Mouse (Mus musculus) erythroid progenitor cell, adult 5-6 weeks (primary cell): Measurements from ENCODE around the gene Raver1. TPM values are rescaled to one million over a fixed set of nuclear protein-coding genes. Genes with fewer than 3 reads are reported as not detected.
A peak's percentile ranks its signal among the peaks of the same experiment; 100 is the strongest.
"Not testable (repeated sequence)": the region's sequence is repeated elsewhere in the genome, so short reads cannot be mapped to it uniquely, and the experiment has no call there.

Experiments used
- ATAC-seq: replicated peaks from 2 replicates; pipeline ENCODE4 v1.8.0; 2016; ENCODE audit warnings: moderate number of reproducible peaks, mild to moderate bottlenecking, moderate TSS enrichment, inconsistent platforms; ENCODE audit not compliant: poor library complexity, low FRiP score, severe bottlenecking
- total RNA-seq, 2 experiments: library from RNA; stranded (forward) in 1 of 2; stranded (reverse) in 1 of 2; fragments of 150-400 nt in 1 of 2; fragments of 186-747, 209-891 nt in 1 of 2; gene quantifications; 2 replicates each; pipeline versions ENCODE4 v1.2.3 to v1.2.4; 2015 to 2017; ENCODE audit warnings: low replicate concordance in 2 of 2

Raver1 gene
- total RNA-seq, 2 experiments from 2014 or later, result 18.4 to 32.5 TPM

DNA sequence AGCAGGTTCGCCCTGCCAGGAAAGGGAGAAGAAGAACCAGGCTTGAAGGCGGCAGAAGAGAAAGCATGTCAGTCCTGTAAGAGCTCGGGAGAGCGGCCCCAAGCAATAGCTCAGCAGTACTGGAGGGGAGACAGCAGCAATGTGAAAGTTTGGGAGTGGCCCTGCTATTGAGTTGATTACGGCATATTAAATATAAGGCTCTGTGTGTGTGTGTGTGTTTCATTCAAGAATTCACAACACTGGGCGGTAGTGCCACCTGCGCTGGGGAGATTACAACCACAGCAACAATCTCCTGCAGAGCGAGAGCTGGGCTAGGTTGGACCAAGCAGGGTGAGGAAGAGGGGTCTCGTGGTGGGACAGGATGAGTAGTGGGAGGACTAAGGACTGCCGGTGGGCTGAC, 40.2 kb downstream of the Raver1 start:
- peak; percentile 80 for ATAC-seq

DNA sequence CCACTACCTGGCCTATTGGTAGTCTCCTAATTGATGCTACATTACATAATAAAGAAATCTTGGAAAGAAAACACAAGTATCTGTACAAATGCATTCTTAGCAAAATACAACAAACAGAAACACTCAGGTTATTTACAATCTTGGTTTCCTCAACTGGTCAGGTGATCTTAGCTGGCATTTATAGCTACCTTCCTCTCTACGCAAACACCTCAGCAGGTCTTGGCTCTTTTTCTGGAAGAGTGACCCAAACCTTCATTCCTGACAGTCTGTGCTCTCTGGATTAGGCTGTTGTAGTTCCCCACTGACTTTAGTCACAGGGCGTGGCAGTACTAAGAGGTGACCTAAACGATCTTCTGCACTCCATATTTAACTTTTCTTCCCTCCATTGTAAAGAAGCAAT, 46.6 kb downstream of the Raver1 start:
- no peak for ATAC-seq

DNA sequence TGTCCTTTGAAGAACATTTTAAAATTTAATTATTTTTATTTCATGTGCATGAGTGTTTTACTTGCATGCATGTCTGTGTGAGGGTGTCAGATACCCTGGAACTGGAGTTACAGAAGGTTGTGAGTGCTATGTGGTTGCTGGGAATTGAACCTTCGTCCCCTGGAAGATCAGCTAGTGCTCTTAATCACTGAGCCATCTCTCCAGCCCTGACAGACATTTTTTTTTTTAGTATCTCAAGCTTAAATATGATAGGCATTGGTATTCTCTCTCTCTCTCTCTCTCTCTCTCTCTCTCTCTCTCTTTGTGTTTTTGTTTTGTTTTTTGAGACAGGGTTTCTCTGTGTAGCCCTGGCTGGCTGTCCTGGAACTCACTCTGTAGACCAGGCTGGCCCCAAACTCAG, 47.0 kb downstream of the Raver1 start:
- not testable (repeated sequence) for ATAC-seq

DNA sequence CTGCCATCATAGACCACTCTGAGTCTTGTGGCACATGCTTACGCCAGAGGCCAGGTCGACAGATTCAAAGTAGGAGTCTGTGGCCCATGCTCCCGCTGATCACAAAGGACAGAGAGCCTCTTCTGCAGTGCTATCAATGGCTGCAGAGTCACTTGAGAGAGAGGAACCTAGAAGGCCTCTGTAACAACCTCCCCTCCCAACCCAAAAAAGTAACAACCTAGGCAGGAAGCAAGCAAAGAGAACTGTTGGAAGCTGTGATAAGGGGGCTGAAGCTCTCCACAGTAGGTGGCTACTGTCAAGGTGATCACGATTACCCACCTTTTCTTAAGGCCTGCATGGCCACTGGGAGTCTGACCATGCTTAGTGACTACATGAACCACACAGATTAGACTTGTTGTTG, 48.2 kb downstream of the Raver1 start:
- no peak for ATAC-seq

DNA sequence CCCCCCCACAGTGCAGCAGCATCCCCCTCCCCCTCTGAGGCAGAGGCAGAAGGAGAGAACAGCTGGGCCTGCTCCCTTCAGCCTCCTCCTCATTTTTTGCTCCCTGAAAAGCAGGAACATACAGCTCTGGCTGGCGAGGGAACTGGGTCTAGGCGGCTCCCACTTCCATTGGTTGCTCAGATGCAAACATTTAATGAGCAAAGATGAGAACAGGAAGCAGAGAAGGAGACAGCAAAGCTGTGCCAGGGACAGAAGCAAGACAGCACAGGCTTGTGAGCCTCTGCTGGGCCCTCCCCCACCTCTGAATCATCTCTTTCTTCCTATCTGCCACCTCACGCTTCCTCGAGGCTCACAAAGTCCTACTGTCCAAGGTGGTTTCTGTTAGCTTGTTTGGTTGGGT, 50.5 kb downstream of the Raver1 start:
- no peak for ATAC-seq

DNA sequence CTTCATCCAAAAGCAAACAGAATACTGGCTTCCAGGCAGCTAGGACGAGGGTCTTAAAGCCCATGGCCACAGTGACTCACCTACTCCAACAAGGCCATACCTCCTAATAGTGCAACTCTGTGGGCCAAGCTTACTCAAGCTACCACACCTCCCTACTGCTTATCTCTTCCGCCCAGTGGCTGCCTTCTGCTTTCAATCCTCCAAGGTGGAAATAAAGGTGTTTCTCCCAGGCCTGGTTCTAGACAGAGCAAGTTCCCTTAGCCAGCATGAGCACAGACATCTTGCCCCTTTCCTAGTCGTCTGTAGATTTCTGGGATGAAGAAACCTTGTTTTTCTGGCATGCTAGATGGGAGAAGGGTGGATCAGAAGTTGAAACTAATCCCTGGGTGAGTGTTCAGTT, 52.0 kb downstream of the Raver1 start:
- peak; percentile 88 for ATAC-seq

DNA sequence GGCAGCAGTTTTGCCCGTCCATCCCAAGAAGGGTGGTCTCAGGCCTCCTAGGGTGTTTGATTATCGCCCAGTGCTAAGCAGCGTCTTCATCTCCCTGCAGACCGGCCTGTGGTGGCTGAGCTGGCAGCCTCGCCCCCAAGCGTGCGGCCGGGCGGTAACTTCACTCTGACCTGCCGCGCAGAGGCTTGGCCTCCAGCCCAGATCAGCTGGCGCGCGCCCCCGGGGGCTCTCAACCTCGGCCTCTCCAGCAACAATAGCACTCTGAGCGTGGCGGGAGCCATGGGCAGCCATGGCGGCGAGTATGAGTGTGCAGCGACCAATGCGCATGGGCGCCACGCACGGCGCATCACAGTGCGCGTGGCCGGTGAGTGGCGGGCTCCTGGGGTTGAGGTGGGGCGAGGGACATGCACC, 54.3 kb downstream of the Raver1 start:
- no peak for ATAC-seq

DNA sequence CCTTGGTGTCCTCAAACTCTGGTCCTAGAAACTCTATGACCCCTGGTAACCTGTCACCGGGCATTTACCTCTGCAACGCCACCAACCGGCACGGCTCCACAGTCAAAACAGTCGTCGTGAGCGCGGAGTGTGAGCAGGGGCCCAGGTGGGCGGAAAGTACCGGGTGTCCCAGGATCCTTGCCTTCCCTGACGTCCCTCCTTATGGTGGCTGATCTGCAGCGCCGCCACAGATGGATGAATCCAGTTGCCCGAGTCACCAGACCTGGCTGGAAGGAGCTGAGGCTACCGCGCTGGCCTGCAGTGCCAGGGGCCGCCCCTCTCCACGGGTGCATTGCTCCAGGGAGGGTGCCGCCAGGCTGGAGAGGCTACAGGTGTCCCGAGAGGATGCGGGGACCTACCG, 55.1 kb downstream of the Raver1 start:
- ATAC-seq, result no peak

DNA sequence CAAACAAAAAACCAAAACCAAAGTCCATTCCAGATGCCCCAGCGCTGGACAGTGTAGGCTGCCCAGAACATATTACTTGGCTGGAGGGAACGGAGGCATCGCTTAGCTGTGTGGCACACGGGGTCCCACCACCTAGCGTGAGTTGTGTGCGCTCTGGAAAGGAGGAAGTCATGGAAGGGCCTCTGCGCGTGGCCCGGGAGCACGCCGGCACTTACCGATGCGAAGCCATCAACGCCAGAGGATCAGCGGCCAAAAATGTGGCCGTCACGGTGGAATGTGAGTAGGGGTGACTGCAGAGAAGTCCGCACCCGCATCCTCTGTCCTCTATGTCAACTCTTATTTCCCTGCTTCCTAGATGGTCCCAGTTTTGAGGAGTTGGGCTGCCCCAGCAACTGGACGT, 55.6 kb downstream of the Raver1 start:
- no peak for ATAC-seq

DNA sequence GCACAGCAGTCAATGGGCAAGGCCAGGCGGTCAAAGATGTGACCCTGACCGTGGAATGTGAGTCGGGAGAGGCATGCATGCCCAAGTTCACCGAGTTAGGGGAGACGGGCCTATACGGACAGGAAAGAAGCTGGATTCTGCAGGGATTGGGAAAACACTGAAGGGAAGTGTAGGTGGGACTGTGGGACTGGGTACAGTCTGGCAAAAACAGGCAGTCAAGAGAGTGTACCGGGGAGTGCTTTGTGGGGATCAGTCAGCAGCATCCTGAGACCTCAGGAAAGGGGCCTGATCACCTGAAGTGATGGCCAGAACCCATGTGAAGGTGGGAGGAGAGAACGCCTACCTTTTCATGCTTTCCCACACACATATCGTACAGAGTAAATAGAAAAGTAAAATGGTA, 56.2 kb downstream of the Raver1 start:
- no peak for ATAC-seq

DNA sequence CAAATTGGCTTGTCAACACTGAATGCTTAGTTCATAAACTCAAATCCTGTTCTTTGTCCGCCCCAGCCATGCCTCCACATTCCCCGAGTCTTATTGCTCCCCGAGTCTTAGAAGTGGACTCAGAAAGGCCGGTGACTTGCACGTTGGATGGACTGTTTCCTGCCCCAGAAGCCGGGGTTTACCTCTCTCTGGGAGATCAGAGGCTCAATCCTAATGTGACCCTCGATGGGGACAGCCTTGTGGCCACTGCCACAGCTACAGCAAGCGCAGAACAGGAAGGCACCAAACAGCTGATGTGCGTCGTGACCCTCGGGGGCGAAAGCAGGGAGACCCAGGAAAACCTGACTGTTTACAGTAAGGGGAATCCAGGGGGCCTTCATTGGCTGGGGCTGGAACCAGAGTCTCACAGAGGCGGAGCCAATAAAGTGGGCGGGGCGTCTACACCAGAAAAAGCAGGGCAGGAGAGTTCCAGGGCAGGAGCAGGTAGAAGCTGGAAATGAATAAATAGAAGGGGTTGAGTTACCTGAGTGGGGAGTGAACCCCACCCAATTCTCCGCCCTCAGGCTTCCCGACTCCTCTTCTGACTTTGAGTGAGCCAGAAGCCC, 57.2 kb downstream of the Raver1 start:
- no peak for ATAC-seq

DNA sequence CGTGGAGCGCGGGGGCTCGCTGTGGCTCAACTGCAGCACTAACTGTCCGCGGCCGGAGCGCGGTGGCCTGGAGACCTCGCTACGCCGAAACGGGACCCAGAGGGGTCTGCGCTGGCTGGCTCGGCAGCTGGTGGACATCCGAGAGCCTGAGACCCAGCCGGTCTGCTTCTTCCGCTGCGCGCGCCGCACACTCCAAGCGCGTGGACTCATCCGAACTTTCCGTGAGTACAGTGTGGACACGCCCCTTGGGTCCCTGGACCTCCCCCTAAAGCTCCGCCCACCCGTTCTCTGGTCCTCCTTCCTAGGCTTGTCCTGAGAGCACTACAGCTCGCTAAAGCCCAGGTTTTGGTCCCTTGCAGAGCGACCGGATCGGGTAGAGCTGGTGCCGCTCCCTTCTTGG, 58.7 kb downstream of the Raver1 start:
- peak; percentile 44 for ATAC-seq

DNA sequence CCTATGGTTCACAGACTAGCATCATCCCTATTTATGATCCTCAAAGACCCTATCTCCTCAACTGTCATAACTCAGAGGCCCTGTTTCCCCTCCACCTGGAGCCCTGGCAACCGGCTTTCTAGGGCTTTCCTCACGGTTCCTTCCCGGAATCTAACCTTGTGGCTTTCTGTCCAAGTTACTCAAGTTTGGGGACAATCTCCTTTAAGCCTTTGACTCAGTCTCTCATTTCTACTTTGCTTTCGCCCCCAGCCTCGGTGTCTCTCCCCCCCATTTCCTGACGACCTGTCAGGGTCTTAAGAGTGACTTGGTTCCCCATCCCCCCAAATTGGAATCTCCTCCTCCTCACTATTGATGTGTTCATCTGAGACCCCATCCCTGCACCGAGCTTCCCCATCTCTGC, 59.3 kb downstream of the Raver1 start:
- no peak for ATAC-seq

DNA sequence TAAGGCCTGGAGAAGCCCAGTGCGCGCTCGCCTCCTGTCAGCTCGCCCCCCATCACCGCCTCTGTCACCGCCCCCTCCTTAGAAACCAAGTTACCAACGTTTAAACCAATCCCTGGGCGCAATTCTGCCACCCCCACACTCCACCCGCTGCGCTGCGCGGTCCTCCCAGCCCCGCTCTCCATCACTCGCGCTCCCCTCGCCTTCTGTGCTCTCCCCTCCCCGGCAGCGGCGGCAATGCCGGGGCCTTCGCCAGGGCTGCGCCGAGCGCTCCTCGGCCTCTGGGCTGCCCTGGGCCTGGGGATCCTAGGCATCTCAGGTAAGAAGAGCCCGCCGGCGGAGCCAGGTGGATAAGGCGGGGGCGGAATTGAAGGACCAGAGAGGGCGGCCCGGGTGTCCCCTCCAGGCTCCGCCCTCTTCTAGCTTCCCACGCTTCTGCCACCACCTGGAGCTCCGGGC, 59.9 kb downstream of the Raver1 start, which contains the start of gene Icam5:
TSS of gene Icam5 (plus strand) at position 178 of the 456 bp plus-strand sequence.
- ATAC-seq, result no peak

DNA sequence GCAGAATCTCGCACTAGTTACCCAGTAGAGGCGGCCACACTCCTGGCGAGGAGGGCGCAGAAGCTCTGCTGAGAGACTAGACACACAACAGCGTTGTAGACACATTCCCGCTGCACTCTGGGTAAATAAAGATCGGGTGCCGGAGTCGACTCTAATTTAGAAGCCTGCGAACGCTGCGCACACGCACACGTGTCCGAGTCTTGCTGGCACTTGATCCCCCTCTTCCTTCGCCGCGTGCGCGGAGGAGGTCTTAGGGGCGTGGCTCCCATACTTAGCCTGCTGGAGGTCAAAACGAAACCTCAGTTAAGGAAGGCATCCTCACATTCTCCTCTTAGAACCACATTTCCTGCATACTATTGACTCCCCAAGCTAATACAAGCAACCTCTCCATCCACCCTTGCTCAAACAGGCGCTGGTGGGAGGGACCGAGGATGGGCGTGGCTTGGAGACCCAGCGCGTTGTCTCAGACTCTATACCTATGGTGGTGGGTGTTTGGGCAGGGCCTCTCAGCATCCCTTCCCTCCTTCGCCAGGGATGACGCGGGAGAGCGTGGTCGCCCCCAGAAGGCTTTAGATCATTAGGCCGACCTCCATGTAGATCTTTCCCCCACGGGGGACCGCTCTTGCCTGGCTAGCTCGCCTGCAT, 60.4 kb downstream of the Raver1 start:
- ATAC-seq, result peak; percentile 5; the same call in 1 of the 2 replicates

DNA sequence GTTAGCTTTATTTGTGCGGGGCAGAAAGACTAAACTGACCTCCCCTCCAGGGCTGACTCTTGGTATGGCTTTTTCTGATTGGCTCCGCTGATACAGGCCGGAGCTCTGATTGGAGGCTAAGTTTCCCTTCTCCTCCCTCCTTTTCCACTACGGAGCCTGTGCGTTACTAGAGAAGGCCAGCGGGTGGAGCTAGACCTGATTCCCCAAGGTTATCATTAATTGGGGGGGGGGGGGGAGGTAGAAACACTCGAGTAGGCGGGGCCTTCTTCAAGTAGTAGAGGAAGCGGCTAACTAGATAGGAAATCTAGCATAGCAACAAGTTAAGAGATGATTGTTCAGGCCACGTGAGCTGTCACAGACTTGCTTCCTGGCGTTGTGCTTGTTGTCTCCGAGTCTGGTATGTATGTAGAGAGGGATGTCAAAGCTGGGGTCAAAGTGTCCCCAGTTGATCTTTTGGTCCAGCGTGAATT, 61.0 kb downstream of the Raver1 start:
- ATAC-seq, result peak; percentile 63

DNA sequence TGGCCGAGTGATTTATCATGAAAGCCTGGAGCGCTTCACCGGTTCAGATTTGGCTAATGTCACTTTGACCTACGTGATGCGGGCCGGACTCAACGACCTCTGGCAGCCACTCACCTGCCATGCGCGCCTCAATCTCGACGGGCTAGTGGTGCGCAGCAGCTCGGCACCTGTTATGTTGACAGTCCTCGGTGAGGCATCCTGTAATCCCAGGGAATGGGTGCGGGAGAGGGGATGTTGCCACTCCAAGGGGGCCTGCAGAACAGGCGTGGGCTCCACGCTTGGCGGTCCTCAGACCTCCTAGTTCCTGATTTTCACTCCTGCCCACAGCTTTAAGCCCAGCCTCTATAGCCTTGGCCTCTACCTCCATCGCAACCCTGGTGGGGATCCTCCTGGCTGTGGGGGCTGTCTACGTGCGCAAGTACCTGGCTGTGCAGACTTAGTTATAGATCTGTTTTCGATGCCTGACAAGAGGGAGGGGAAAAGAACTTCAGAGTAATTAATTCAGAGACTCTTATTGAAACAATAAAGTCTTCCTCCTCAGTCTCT, 61.7 kb downstream of the Raver1 start:
- ATAC-seq, result peak; percentile 5; the same call in 1 of the 2 replicates

DNA sequence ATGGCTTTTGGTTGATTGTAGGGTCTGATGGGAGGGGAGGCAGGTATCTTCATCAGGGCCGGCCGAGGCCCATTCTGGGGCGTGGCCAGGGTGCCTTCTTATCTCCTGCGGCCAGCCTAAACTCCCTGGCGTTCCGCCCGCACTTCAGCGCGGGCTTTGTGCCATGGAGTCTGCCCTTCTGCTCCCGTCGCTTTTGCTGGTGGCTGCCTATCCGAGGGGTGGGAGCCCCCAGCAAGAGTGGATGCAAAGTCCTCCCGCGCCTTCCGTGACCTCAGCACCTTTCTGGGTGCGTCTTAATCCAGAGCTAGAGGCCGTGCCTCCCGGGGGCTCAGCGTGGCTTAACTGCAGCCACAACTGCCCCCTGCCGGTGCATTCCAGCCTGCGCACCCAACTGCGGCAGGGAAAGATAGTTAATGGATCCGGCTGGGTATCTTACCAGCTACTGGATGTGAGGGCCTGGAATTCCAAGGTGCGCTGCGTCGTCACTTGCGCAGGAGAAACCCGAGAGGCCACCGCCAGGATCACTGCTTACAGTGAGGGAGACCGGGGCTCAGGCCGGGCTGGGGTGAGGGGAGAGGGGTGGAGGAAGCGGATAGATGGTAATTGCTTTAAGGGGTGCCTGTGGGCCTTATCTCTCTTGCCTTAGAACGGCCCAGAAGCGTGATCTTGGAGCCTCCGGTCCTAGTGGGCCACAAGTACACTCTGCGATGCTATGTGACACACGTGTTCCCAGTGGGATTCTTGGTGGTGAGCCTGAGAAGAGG, 62.3 kb downstream of the Raver1 start, which contains the start of gene Icam4:
TSS of gene Icam4 (plus strand) at position 83 of the 764 bp plus-strand sequence.
- ATAC-seq, result peak; percentile 66

DNA sequence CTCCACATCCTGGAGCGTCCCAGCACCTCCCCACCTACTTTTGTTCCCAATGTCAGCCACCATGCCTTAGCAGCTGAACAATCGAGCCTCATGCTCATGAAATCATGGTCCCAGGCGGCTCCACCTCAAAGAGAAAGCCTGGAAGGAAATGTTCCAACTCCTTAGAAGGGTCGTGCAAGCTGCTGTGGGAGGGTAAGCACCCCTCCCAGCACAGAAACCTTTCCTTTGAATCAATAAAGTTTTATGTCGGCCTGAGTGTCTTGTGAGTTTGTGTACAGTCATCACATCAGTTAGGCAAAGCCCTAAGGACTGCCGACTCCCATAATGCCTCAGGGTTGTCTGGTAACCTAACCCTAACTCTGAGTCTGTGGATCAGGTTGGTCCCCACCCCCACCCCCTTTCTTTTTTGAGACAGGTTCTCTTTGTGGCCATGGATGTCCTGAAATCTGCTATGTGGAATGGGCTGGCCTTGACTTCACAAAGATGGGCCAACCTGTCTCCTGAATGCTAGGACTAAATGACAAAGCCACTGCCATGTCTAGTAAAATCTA, 63.2 kb downstream of the Raver1 start:
- ATAC-seq, result no peak

DNA sequence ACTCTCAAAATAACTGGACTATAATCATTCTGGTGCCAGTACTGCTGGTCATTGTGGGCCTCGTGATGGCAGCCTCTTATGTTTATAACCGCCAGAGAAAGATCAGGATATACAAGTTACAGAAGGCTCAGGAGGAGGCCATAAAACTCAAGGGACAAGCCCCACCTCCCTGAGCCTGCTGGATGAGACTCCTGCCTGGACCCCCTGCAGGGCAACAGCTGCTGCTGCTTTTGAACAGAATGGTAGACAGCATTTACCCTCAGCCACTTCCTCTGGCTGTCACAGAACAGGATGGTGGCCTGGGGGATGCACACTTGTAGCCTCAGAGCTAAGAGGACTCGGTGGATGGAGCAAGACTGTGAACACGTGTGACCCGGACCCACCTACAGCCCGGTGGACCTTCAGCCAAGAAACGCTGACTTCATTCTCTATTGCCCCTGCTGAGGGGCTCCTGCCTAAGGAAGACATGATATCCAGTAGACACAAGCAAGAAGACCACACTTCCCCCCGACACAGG, 64.0 kb downstream of the Raver1 start:
- no peak for ATAC-seq
